Mouse (Mus musculus) midbrain, embryonic 15.5 days (tissue): Measurements from ENCODE around the gene Vps11. TPM values are rescaled to one million over a fixed set of nuclear protein-coding genes. Genes with fewer than 3 reads are reported as not detected.

Experiments
- ATAC-seq: fragments of 200-750 bp; cut with Nextera tagmentation; replicated peaks from 2 replicates; pipeline ENCODE4 v1.8.0; 2017; ENCODE audit warnings: moderate TSS enrichment
- H3K27ac ChIP-seq: fragments of 300-500 bp; sonication (generic); 2 replicates; pipeline ENCODE4 v1.5.1; 2015; ENCODE audit warnings: mild to moderate bottlenecking, inconsistent platforms
- H3K27me3 ChIP-seq: fragments of 300-500 bp; sonication (generic); replicated peaks from 2 replicates; pipeline ENCODE4 v1.6.1; 2015; ENCODE audit warnings: inconsistent platforms
- H3K36me3 ChIP-seq: fragments of 300-500 bp; sonication (generic); replicated peaks from 2 replicates; pipeline ENCODE4 v1.6.1; 2015; ENCODE audit warnings: inconsistent platforms
- H3K4me1 ChIP-seq: fragments of 300-500 bp; sonication (generic); 2 replicates; pipeline ENCODE4 v1.6.1; 2015; ENCODE audit warnings: inconsistent platforms
- H3K4me2 ChIP-seq: fragments of 300-500 bp; sonication (generic); 2 replicates; pipeline ENCODE4 v1.6.1; 2015; ENCODE audit warnings: inconsistent platforms, mild to moderate bottlenecking, moderate library complexity
- H3K4me3 ChIP-seq: fragments of 300-500 bp; sonication (generic); 2 replicates; pipeline ENCODE4 v1.5.1; 2015; ENCODE audit warnings: mild to moderate bottlenecking, inconsistent platforms
- H3K9ac ChIP-seq: fragments of 300-500 bp; sonication (generic); 2 replicates; pipeline ENCODE4 v1.6.1; 2015; ENCODE audit warnings: mild to moderate bottlenecking, inconsistent platforms
- H3K9me3 ChIP-seq: fragments of 300-500 bp; sonication (generic); 2 replicates; pipeline ENCODE4 v1.6.1; 2016; ENCODE audit warnings: inconsistent platforms
- WGBS: fragments of 180-500 bp; shearing (Covaris S2); methylation state at CpG from one replicate; pipeline ENCODE4 v1.1.7; 2015; ENCODE audit warnings: mixed read lengths; 5-methylcytosine and 5-hydroxymethylcytosine counted together
- polyA plus RNA-seq: library from polyadenylated mRNA; unstranded; fragments of >200 nt; fragmentation: Nextera tagmentation; extraction: Ambion mirVana; gene quantifications from 2 replicates; pipeline ENCODE4 v1.2.1, GENCODE M21; 2015

Vps11 gene
- polyA plus RNA-seq, 1 experiment from 2014 or later: 45.7 TPM

DNA sequence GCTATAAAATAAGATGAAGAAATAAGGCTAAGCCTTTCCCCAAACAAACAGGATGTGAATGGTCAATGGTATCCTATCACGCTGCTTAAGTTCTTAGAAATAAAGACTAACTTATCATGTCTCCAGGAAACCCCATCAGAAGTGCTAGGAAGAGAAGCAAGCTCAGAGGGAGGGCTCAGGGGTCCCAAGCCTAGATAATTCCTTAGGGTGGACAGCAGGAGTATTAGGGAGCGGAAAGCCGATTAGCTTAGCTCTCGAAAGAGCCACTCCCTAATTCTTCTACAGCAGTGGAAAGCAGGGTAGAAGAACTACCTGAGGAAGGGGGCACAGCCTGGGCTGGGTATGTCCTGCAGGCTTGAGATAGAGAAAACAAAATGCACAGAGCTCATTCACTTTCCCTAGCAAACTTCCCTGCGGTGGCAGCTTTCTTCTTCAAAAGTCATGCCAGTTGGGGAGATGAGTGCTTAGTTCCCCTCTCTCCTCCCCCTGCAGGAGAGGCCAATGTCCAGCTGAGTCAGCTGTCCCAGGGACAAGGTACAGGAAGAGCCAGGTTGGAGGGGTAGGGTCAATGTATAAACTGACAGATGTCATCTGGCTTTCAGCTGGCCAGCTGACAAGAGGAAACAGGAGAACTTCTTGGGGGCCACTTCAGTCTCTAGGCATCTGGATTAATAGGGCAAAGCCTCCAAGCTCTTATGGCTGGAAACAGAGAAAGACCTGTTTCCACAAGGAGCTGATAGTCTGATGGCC, 43.2 kb downstream of the Vps11 start:
- Histone ChIP-seq H3K4me2 (peak overlapping the region; percentile 97), H3K4me3 (peak overlapping the region; percentile 88), H3K36me3 (peaks cover 17% of the 10 kb centered on the region), H3K9me3 (no peaks in the 10 kb centered on the region), H3K4me1 (peaks cover 34% of the 10 kb centered on the region), H3K9ac (peak overlapping the region; percentile 89), H3K27me3 (no peaks in the 10 kb centered on the region), H3K27ac (no peak overlapping the region)
- 39% methylated on average over 5 of the region's 5 CpGs for WGBS
- ATAC-seq: no peak

- Histone ChIP-seq H3K9ac (0 out of 2 replicates have a peak overlapping the region, but pooled peaks have one; percentile 89), H3K4me1 (peaks cover 34% of the 10 kb centered on the region), H3K4me3 (no peak overlapping the region), H3K9me3 (no peaks in the 10 kb centered on the region), H3K4me2 (peak overlapping the region; percentile 97; the same call in 1 of the 2 replicates), H3K36me3 (peaks cover 24% of the 10 kb centered on the region), H3K27me3 (no peaks in the 10 kb centered on the region), H3K27ac (no peak overlapping the region)
- 68% methylated on average over 4 of the region's 4 CpGs for WGBS
- ATAC-seq: no peak
Observed at GRCm38 (mm10) chr9:44317452-44317851, 44.0 kb downstream of the Vps11 start.

DNA sequence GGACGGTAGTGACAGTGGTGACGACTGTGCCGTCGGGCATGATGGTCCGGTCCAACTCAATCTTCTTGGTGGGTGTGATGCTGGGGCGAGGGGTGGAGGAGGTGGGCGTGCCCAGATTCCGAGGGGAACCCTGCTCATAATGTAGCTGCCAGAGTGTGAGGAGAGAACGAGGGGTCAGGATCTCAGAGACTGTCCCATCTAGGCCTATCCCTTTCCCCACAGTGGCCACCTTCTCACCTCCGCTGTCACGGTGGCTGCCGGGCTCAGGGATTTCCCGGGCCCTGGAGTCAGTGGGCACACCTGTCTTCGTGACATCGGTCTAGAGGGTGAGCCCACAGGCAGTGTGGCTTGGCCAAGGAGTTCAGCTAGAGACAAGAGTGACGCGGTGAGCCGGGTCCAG, 46.6 kb downstream of the Vps11 start:
- no peak overlapping the region for H3K9ac ChIP-seq
- no peak overlapping the region for H3K27ac ChIP-seq
- 0 out of 2 replicates have a peak, but pooled peaks cover 4% of the 10 kb centered on the region for H3K27me3 ChIP-seq
- H3K4me3 ChIP-seq: no peak overlapping the region
- H3K4me1 ChIP-seq: peaks cover 25% of the 10 kb centered on the region
- ATAC-seq: no peak
- H3K9me3 ChIP-seq: no peaks in the 10 kb centered on the region
- WGBS: 93% methylated on average over 18 of the region's 18 CpGs
- H3K36me3 ChIP-seq: peaks cover 28% of the 10 kb centered on the region
- no peak overlapping the region for H3K4me2 ChIP-seq

- WGBS: 52% methylated on average over 4 of the region's 4 CpGs
Observed at GRCm38 (mm10) chr9:44314257-44314547, 47.3 kb downstream of the Vps11 start.

DNA sequence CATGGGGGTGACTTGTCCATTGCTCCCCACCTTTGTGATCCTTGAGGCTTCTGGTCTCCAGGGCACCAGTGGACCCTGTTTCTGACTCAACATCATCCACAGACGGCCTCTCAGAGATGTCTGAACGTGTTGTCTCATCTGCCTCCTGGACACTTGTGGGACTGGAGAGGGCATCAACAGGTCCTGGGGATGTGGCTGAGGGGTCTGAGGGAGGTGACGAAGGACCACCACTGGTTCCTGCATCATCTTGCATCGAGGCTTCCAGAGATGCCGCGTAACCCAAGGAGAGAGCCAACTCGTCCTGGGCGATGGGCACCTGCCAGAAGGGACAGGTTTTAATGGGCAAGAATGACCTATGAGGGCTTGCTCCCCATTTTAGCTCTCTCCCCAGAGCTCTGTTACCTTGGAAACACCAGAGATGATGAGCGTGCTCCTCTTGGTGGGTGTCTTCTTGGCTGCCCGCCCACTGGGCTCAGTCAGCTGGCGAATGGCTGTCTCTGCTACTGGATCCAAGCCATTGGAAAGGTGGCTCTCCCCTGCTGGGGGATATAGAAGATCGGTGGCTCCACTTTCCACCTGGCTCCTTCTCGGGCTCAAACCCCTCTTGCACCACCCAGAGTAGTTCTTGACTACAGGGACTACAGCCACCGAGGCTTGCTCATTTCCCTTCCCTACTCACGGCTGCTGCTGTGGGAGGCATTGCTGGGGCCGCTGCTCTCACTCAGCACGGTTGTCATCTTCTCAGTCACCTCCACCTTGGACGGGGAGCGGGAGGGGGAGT, 47.8 kb downstream of the Vps11 start:
- H3K9me3 ChIP-seq: no peaks in the 10 kb centered on the region
- H3K36me3 ChIP-seq: peaks cover 28% of the 10 kb centered on the region
- no peak overlapping the region for H3K27ac ChIP-seq
- H3K27me3 ChIP-seq: 0 out of 2 replicates have a peak, but pooled peaks cover 4% of the 10 kb centered on the region
- no peak overlapping the region for H3K9ac ChIP-seq
- peaks cover 16% of the 10 kb centered on the region for H3K4me1 ChIP-seq
- H3K4me2 ChIP-seq: no peak overlapping the region
- ATAC-seq: no peak
- 75% methylated on average over 19 of the region's 19 CpGs for WGBS
- H3K4me3 ChIP-seq: no peak overlapping the region

More at GRCm38 (mm10) chr9:44314257-44314547, 47.3 kb downstream of the Vps11 start:
- Histone ChIP-seq H3K27ac (no peak overlapping the region), H3K4me2 (no peak overlapping the region), H3K9me3 (no peaks in the 10 kb centered on the region), H3K4me3 (no peak overlapping the region), H3K36me3 (peaks cover 28% of the 10 kb centered on the region), H3K4me1 (peaks cover 22% of the 10 kb centered on the region), H3K27me3 (0 out of 2 replicates have a peak, but pooled peaks cover 4% of the 10 kb centered on the region), H3K9ac (no peak overlapping the region)
- ATAC-seq: no peak

- Histone ChIP-seq H3K27me3 (0 out of 2 replicates have a peak, but pooled peaks cover 4% of the 10 kb centered on the region), H3K36me3 (peaks cover 28% of the 10 kb centered on the region), H3K4me3 (no peak overlapping the region), H3K4me2 (no peak overlapping the region), H3K27ac (peak overlapping the region; percentile 36; the same call in 1 of the 2 replicates), H3K9ac (no peak overlapping the region), H3K4me1 (no peaks in the 10 kb centered on the region), H3K9me3 (no peaks in the 10 kb centered on the region)
- ATAC-seq: no peak
- 7% methylated on average over 27 of the region's 27 CpGs for WGBS
Observed at GRCm38 (mm10) chr9:44311136-44312134, 50.0 kb downstream of the Vps11 start.

GRCm38 (mm10) chr9:44310750-44311135, 50.7 kb downstream of the Vps11 start:
- ATAC-seq: no peak
- Histone ChIP-seq H3K27ac (0 out of 2 replicates have a peak overlapping the region, but pooled peaks have one; percentile 36), H3K4me2 (no peak overlapping the region), H3K9me3 (no peaks in the 10 kb centered on the region), H3K27me3 (0 out of 2 replicates have a peak, but pooled peaks cover 4% of the 10 kb centered on the region), H3K4me1 (no peaks in the 10 kb centered on the region), H3K9ac (no peak overlapping the region), H3K4me3 (no peak overlapping the region), H3K36me3 (peaks cover 24% of the 10 kb centered on the region)
- 28% methylated on average over 10 of the region's 10 CpGs for WGBS

DNA sequence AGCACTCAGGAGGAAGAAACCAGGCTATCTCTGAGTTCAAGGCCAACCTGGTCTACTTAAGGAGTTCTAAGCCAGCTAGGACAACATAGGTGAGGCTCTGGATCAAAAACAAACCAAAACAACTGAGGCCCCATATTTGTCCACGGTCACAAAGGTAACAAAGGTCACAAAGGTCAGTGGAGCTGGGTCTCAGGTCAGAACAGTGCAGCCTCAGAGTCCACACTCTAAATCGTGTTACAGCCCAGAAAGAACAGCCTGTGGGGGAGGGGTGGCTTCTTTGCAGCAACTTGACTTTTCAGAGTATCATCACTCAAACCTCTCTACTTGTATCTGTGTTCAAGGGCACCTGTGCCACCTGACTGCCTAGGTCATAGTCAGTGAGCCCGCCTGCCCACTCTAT, 51.7 kb downstream of the Vps11 start:
- H3K36me3 ChIP-seq: peaks cover 16% of the 10 kb centered on the region
- 0 out of 2 replicates have a peak, but pooled peaks cover 4% of the 10 kb centered on the region for H3K27me3 ChIP-seq
- peaks cover 2% of the 10 kb centered on the region for H3K4me1 ChIP-seq
- no peak overlapping the region for H3K4me2 ChIP-seq
- H3K27ac ChIP-seq: no peak overlapping the region
- no peaks in the 10 kb centered on the region for H3K9me3 ChIP-seq
- H3K9ac ChIP-seq: no peak overlapping the region
- no peak overlapping the region for H3K4me3 ChIP-seq
- WGBS: 64% methylated on average over 3 of the region's 3 CpGs
- ATAC-seq: no peak

DNA sequence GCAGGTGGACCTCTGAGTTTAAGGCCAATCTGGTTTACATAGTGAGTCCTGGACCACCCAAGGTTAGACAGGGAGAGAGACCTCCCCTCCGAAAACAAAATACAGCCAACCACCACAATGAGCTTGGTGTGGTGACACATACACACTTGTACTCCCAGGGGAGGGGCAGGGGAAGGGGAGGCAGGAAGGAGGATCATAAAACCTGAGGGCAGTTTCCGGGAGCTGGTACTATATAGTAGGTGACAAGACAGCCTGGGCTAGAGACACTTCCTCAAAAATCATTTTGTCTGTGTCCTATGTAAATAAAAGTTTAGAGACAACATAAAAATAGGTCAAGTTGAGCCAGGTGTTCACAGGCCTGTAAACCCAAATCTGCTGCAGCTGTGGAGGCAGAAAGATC, 54.2 kb downstream of the Vps11 start:
- no peaks in the 10 kb centered on the region for H3K9me3 ChIP-seq
- no peak overlapping the region for H3K4me2 ChIP-seq
- no peak overlapping the region for H3K4me3 ChIP-seq
- H3K27ac ChIP-seq: no peak overlapping the region
- H3K27me3 ChIP-seq: 0 out of 2 replicates have a peak, but pooled peaks cover 4% of the 10 kb centered on the region
- no peak for ATAC-seq
- 0 out of 2 replicates have a peak, but pooled peaks cover 6% of the 10 kb centered on the region for H3K36me3 ChIP-seq
- WGBS: 90% methylated on average over 2 of the region's 2 CpGs
- no peak overlapping the region for H3K9ac ChIP-seq
- H3K4me1 ChIP-seq: peaks cover 17% of the 10 kb centered on the region

- H3K4me2 ChIP-seq: no peak overlapping the region
- peaks cover 9% of the 10 kb centered on the region for H3K36me3 ChIP-seq
- no peak for ATAC-seq
- H3K27me3 ChIP-seq: 0 out of 2 replicates have a peak, but pooled peaks cover 4% of the 10 kb centered on the region
- no peak overlapping the region for H3K27ac ChIP-seq
- no peak overlapping the region for H3K4me3 ChIP-seq
- no peaks in the 10 kb centered on the region for H3K9me3 ChIP-seq
- WGBS: 90% methylated on average over 6 of the region's 6 CpGs
- H3K4me1 ChIP-seq: peaks cover 17% of the 10 kb centered on the region
- H3K9ac ChIP-seq: no peak overlapping the region
Observed at GRCm38 (mm10) chr9:44306532-44306931, 54.9 kb downstream of the Vps11 start.

GRCm38 (mm10) chr9:44305466-44306079, 55.9 kb downstream of the Vps11 start, which contains the start of gene Hinfp:
Gene Hinfp, minus strand, starts transcription at chr9:44305671.
- Histone ChIP-seq H3K4me1 (peaks cover 17% of the 10 kb centered on the region), H3K9me3 (no peaks in the 10 kb centered on the region), H3K4me2 (peak within 1 kb of the TSS; percentile 71), H3K4me3 (peak within 1 kb of the TSS; percentile 100), H3K27me3 (no peaks in the 10 kb centered on the region), H3K27ac (peak within 1 kb of the TSS; percentile 90), H3K36me3 (peaks cover 14% of the 10 kb centered on the region), H3K9ac (peak within 1 kb of the TSS; percentile 97)
- under 1% methylated on average over 54 of the region's 54 CpGs for WGBS
- peak; percentile 98 for ATAC-seq
